Mouse (Mus musculus) liver, postnatal 0 days (tissue): ENCODE results near the gene Dnm3. TPM values are rescaled to one million over a fixed set of nuclear protein-coding genes. Genes with fewer than 3 reads are reported as not detected.

Experiments used
- ATAC-seq: fragments of 200-750 bp; cut with Nextera tagmentation; 2 replicates; pipeline ENCODE4 v1.8.0; 2017; ENCODE audit warnings: mild to moderate bottlenecking, moderate library complexity
- DNase-seq: peaks from one replicate; pipeline ENCODE4 v3.0.0-alpha.2; 2016
- H3K27ac ChIP-seq: fragments of 300-500 bp; sonication (generic); 2 replicates; pipeline ENCODE4 v1.5.1; 2014; ENCODE audit warnings: antibody characterized with exemption, moderate library complexity, mild to moderate bottlenecking, low read depth
- H3K27me3 ChIP-seq: fragments of 300-500 bp; sonication (generic); 2 replicates; pipeline ENCODE4 v1.6.1; 2014; ENCODE audit warnings: low read length, control low read depth, mixed read lengths; ENCODE audit not compliant: insufficient read depth
- H3K36me3 ChIP-seq: fragments of 300-500 bp; sonication (generic); replicated peaks from 2 replicates; pipeline ENCODE4 v1.6.1; 2014; ENCODE audit warnings: mild to moderate bottlenecking, control low read depth, low read length, moderate library complexity, mixed read lengths; ENCODE audit not compliant: insufficient read depth
- H3K4me1 ChIP-seq: fragments of 300-500 bp; sonication (generic); 2 replicates; pipeline ENCODE4 v1.6.1; 2014; ENCODE audit warnings: antibody characterized with exemption, mild to moderate bottlenecking, control low read depth; ENCODE audit not compliant: insufficient read depth
- H3K4me2 ChIP-seq: fragments of 300-500 bp; sonication (generic); 2 replicates; pipeline ENCODE4 v1.6.1; 2014; ENCODE audit warnings: low read depth, mild to moderate bottlenecking, low read length, moderate library complexity, mixed read lengths
- H3K4me3 ChIP-seq: fragments of 300-500 bp; sonication (generic); 2 replicates; pipeline ENCODE4 v1.5.1; 2014; ENCODE audit warnings: low read depth, low read length
- H3K9ac ChIP-seq: fragments of 300-500 bp; sonication (generic); replicated peaks from 2 replicates; pipeline ENCODE4 v1.6.1; 2014; ENCODE audit warnings: mild to moderate bottlenecking, moderate library complexity
- H3K9me3 ChIP-seq: fragments of 300-500 bp; sonication (generic); 2 replicates; pipeline ENCODE4 v1.6.1; 2016; ENCODE audit warnings: mild to moderate bottlenecking, control low read depth, low read length, mixed read lengths
- CTCF ChIP-seq: sonication (generic); IDR thresholded peaks from 2 replicates; pipeline ENCODE4 v1.5.1; 2016; ENCODE audit warnings: antibody characterized with exemption, low read depth
- EP300 ChIP-seq: IDR thresholded peaks from 2 replicates; pipeline ENCODE4 v1.6.1; 2016; ENCODE audit warnings: antibody characterized with exemption, low read depth, mild to moderate bottlenecking
- WGBS: fragments of 180-500 bp; shearing (Covaris S2); extraction: QIAGEN DNeasy Blood & Tissue Kit; methylation state at CpG from one replicate; pipeline ENCODE4 v1.1.7; 2014; ENCODE audit not compliant: insufficient replicate concordance; 5-methylcytosine and 5-hydroxymethylcytosine counted together
- polyA plus RNA-seq: library from polyadenylated mRNA; unstranded; fragments of >200 nt; fragmentation: Nextera tagmentation; extraction: Ambion mirVana; gene quantifications from 2 replicates; pipeline ENCODE4 v1.2.1, GENCODE M21; 2015

The Dnm3 gene
- polyA plus RNA-seq, 1 experiment from 2014 or later = 0.14 TPM

GRCm38 (mm10) chr1:161980626-161981298 is 497.1 kb downstream of the Dnm3 start:
- Histone ChIP-seq H3K4me2 (no peak overlapping the region), H3K9me3 (no peaks in the 10 kb centered on the region), H3K9ac (no peak overlapping the region), H3K4me3 (no peak overlapping the region), H3K27me3 (no peaks in the 10 kb centered on the region), H3K4me1 (peaks cover 6% of the 10 kb centered on the region; the same call in 1 of the 2 replicates), H3K36me3 (no peaks in the 10 kb centered on the region), H3K27ac (no peak overlapping the region)
- ATAC-seq = no peak
- TF ChIP-seq CTCF (no peak), EP300 (no peak)
- 75% methylated on average over 9 of the region's 9 CpGs for WGBS
- DNase-seq = no peak

DNA sequence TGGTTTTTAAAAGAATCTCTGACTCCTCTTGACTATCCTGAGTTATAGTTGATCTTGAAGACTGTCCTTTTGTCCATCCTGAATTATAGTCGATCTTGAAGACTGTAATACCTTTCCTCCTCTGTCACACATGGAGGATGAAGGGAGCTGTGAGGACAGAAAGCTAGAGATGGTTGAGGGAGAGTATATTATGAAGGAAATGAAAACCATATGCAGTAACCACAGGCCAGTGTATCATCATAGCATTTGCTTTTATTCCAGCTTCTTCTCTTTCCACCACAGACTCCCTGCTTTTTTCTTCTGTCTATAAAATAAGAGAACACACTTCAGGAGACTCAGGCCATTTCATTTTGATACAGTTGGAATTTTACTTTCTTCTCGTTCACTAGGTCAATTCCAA is 497.8 kb downstream of the Dnm3 start:
- TF ChIP-seq EP300 (no peak), CTCF (no peak)
- Histone ChIP-seq H3K27ac (no peak overlapping the region), H3K4me1 (peaks cover 6% of the 10 kb centered on the region; the same call in 1 of the 2 replicates), H3K9ac (no peak overlapping the region), H3K27me3 (no peaks in the 10 kb centered on the region), H3K4me2 (no peak overlapping the region), H3K36me3 (no peaks in the 10 kb centered on the region), H3K9me3 (no peaks in the 10 kb centered on the region), H3K4me3 (no peak overlapping the region)
- DNase-seq (no peak), ATAC-seq (no peak)
- WGBS = 67% methylated on average over 2 of the region's 2 CpGs

- Histone ChIP-seq H3K4me1 (peaks cover 6% of the 10 kb centered on the region; the same call in 1 of the 2 replicates), H3K36me3 (no peaks in the 10 kb centered on the region), H3K9ac (no peak within 1 kb of the TSS), H3K4me2 (no peak within 1 kb of the TSS), H3K4me3 (no peak within 1 kb of the TSS), H3K27ac (no peak within 1 kb of the TSS), H3K9me3 (no peaks in the 10 kb centered on the region), H3K27me3 (no peaks in the 10 kb centered on the region)
- DNase-seq (no peak), ATAC-seq (no peak)
- 58% methylated on average over 1 of the region's 1 CpGs for WGBS
- TF ChIP-seq EP300 (no peak), CTCF (no peak)
These were observed 498.3 kb downstream of the Dnm3 start, which contains the start of gene 4930558K02Rik for GRCm38 (mm10) chr1:161979536-161979935. TSS of gene 4930558K02Rik (minus strand) at chr1:161979636.

GRCm38 (mm10) chr1:161978173-161978700 is 499.6 kb downstream of the Dnm3 start:
- no peak overlapping the region for H3K27ac ChIP-seq
- H3K27me3 ChIP-seq = no peaks in the 10 kb centered on the region
- DNase-seq = no peak
- peaks cover 12% of the 10 kb centered on the region; the same call in 1 of the 2 replicates for H3K4me1 ChIP-seq
- 80% methylated on average over 5 of the region's 5 CpGs for WGBS
- no peak overlapping the region for H3K9ac ChIP-seq
- H3K36me3 ChIP-seq = no peaks in the 10 kb centered on the region
- H3K4me3 ChIP-seq = no peak overlapping the region
- H3K9me3 ChIP-seq = no peaks in the 10 kb centered on the region
- TF ChIP-seq EP300 (no peak), CTCF (no peak)
- H3K4me2 ChIP-seq = no peak overlapping the region
- no peak for ATAC-seq

DNA sequence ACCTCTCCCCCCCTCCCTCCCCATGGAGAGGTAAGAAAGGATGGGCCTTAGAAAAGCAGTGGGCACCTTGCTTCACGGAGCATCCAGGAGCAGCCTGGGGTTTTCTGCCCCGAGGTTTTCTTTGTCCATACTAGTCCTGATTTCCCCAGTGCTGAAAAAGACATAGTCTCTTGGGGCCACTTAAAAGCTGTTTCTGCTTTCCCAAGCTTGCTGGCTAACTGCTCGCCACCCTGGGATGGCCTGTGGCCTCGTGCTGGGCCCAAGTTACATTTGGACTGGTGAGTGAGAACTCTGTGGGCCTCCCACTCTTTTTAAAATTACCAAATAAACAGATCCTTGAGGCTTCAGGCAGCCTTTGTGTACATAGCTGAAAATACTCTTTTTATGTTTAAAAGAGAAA is 500.5 kb downstream of the Dnm3 start:
- H3K27ac ChIP-seq = no peak overlapping the region
- H3K27me3 ChIP-seq = no peaks in the 10 kb centered on the region
- TF ChIP-seq EP300 (no peak), CTCF (no peak)
- H3K4me2 ChIP-seq = no peak overlapping the region
- no peak overlapping the region for H3K4me3 ChIP-seq
- no peaks in the 10 kb centered on the region for H3K36me3 ChIP-seq
- peaks cover 12% of the 10 kb centered on the region; the same call in 1 of the 2 replicates for H3K4me1 ChIP-seq
- ATAC-seq (no peak), DNase-seq (no peak)
- no peaks in the 10 kb centered on the region for H3K9me3 ChIP-seq
- no peak overlapping the region for H3K9ac ChIP-seq
- WGBS = 79% methylated on average over 4 of the region's 4 CpGs

DNA sequence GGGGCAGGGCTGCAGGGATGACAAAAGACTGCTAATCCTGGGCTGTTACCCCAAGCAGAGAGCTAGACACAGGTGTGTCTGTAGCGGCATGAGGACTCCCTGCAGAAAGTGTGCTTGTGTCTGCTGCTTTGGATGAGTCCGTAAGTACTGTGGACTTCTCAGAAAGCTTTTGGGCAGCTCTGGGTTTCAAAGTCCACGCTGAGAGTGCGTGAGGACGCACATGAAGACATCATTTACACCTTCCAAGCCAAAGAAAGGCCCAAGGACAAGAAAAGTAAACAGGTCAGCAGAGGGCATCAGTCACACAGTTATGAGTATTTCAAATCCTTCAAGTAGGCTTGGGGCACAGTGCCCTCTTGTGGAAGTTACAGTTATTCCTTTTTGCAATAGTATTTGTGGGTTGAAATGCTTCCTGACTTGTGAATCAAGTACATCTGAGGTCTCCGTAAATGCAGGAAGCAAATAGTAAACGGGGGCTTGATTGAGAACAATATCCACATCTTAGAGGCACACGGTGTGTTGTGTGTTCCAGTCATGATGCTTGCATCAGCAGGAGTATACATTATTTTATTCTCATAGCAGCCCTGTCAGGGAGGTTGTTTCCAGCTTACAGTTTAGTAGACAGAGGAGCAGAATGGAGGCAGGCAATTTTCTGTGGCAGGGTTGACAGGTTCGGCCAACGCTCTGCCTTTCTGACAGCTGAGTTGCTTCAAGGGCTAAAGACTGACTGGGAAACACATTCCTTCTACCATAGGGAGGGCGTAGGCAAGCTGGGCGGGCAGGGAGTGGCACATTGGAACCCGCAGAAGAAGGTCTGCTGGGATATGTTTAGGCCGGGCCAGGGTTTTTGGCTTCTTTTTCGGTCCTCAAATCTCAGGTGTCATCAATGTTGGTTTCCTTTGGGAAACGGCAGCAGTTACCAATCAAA is 501.3 kb downstream of the Dnm3 start:
- H3K27ac ChIP-seq = no peak overlapping the region
- DNase-seq (peak; percentile 81), ATAC-seq (peak; percentile 65)
- H3K9ac ChIP-seq = no peak overlapping the region
- peaks cover 12% of the 10 kb centered on the region; the same call in 1 of the 2 replicates for H3K4me1 ChIP-seq
- TF ChIP-seq EP300 = no peak
- TF ChIP-seq CTCF = peak; percentile 99
- no peaks in the 10 kb centered on the region for H3K27me3 ChIP-seq
- H3K36me3 ChIP-seq = no peaks in the 10 kb centered on the region
- no peak overlapping the region for H3K4me3 ChIP-seq
- WGBS = 42% methylated on average over 16 of the region's 16 CpGs
- no peak overlapping the region; the same call in 1 of the 2 replicates for H3K4me2 ChIP-seq
- H3K9me3 ChIP-seq = no peaks in the 10 kb centered on the region
